Mouse (Mus musculus) E14TG2a.4 (cell line): Measurements from ENCODE around the gene Gm11985.
"Not testable (repeated sequence)": the region's sequence is repeated elsewhere in the genome, so short reads cannot be mapped to it uniquely, and the experiment has no call there.

Experiments used
- H3K27me3 ChIP-seq: 2 replicates; pipeline ENCODE4 v1.6.1; 2014; ENCODE audit warnings: low read length, control low read depth; ENCODE audit not compliant: insufficient read depth
- H3K36me3 ChIP-seq: 2 replicates; pipeline ENCODE4 v1.6.1; 2014; ENCODE audit warnings: low read length, control low read depth; ENCODE audit not compliant: insufficient read depth
- H3K4me1 ChIP-seq: replicated peaks from 2 replicates; pipeline ENCODE4 v1.6.1; 2014; ENCODE audit warnings: low read depth, low read length, control low read depth
- H3K4me3 ChIP-seq: replicated peaks from 2 replicates; pipeline ENCODE4 v1.5.1; 2014; ENCODE audit warnings: mild to moderate bottlenecking, low read length
- H3K9me3 ChIP-seq: 2 replicates; pipeline ENCODE4 v1.6.1; 2014; ENCODE audit warnings: low read length, control low read depth
- CTCF ChIP-seq: conservative IDR thresholded peaks from 2 replicates; pipeline ENCODE4 v1.5.1; 2014; ENCODE audit warnings: low read length
- NANOG ChIP-seq: IDR thresholded peaks from 2 replicates; pipeline ENCODE4 v1.6.1; 2014; ENCODE audit warnings: borderline replicate concordance, low read length, mixed read lengths
- POU5F1 ChIP-seq: IDR thresholded peaks from 2 replicates; pipeline ENCODE4 v1.6.1; 2014; ENCODE audit warnings: low read length, borderline replicate concordance

Gene Gm11985

GRCm38 (mm10) chr11:7226810-7227550 is 38.6 kb upstream of the Gm11985 start:
- Histone ChIP-seq H3K4me1 (no peaks in the 10 kb centered on the region), H3K27me3 (no peaks in the 10 kb centered on the region), H3K36me3 (no peaks in the 10 kb centered on the region), H3K4me3 (no peak overlapping the region), H3K9me3 (no peaks in the 10 kb centered on the region)
- TF ChIP-seq NANOG (no peak), POU5F1 (no peak)

DNA sequence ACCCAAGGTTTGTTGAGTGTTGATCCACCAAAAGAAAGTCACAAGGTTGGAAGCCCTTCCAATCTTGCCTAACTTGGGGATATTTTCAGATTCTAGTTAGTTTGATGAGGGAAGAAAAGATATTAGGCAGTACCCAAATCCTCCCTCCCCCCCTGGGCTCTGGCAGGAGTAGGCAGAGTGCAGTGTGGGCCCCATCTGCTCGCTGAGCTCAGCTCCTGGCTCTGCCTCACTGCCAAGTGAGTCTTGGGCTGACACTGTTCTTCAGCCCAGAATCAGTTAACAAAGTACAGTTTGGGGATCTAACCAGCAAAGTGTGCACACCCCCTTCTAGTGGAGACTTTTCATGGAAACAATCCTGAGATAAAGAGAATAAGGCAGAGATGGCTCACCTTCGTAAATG is 37.8 kb upstream of the Gm11985 start:
- no peaks in the 10 kb centered on the region for H3K36me3 ChIP-seq
- TF ChIP-seq POU5F1 (no peak), CTCF (no peak), NANOG (no peak)
- no peaks in the 10 kb centered on the region for H3K9me3 ChIP-seq
- H3K4me3 ChIP-seq = no peak overlapping the region
- no peaks in the 10 kb centered on the region for H3K4me1 ChIP-seq
- no peaks in the 10 kb centered on the region for H3K27me3 ChIP-seq

GRCm38 (mm10) chr11:7221826-7222225 is 33.5 kb upstream of the Gm11985 start:
- H3K4me3 ChIP-seq, H3K4me1 ChIP-seq, H3K36me3 ChIP-seq, H3K27me3 ChIP-seq, H3K9me3 ChIP-seq: not testable (repeated sequence)
- TF ChIP-seq CTCF = peak; percentile 42

- H3K36me3 ChIP-seq = no peaks in the 10 kb centered on the region
- H3K27me3 ChIP-seq = peaks cover 31% of the 10 kb centered on the region
- H3K9me3 ChIP-seq = peaks cover 21% of the 10 kb centered on the region; the same call in 1 of the 2 replicates
- TF ChIP-seq POU5F1 (no peak), NANOG (no peak), CTCF (peak; percentile 68)
- no peak overlapping the region for H3K4me3 ChIP-seq
- H3K4me1 ChIP-seq = peaks cover 19% of the 10 kb centered on the region
Measured at GRCm38 (mm10) chr11:7215703-7216102, 27.3 kb upstream of the Gm11985 start.

DNA sequence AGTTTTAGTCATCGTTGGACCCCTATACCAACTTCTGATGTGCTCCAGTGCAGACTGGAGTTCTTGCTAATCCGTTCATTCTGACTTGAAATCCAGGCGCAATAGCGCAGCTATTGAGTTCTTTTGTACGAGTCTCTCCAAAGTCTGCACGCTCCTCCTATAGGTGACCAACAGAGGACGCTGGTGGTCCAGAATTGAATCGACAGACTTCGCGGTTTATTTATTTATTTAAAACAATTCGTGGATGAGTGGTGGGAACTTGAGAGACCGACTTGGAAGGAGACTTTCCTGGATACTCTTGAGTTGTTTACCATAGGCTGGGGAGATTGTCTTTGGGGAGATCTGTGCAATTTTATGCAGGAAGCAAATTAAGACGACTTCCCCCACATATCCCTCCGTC is 26.4 kb upstream of the Gm11985 start:
- Histone ChIP-seq H3K9me3 (peaks cover 22% of the 10 kb centered on the region; the same call in 1 of the 2 replicates), H3K36me3 (peaks cover 4% of the 10 kb centered on the region), H3K4me1 (peaks cover 26% of the 10 kb centered on the region), H3K4me3 (peak overlapping the region; percentile 84; the same call in 1 of the 2 replicates), H3K27me3 (peaks cover 31% of the 10 kb centered on the region)
- no peak for TF ChIP-seq NANOG
- no peak for TF ChIP-seq POU5F1
- peak; percentile 79 for TF ChIP-seq CTCF

- TF ChIP-seq CTCF = no peak
- no peak for TF ChIP-seq POU5F1
- TF ChIP-seq NANOG = no peak
Measured at GRCm38 (mm10) chr11:7214342-7214660, 25.9 kb upstream of the Gm11985 start.

GRCm38 (mm10) chr11:7213501-7214341 is 25.4 kb upstream of the Gm11985 start, which contains the start of gene Igfbp3:
TSS of gene Igfbp3 (minus strand) at chr11:7213923.
- H3K9me3 ChIP-seq = peaks cover 26% of the 10 kb centered on the region; the same call in 1 of the 2 replicates
- no peak for TF ChIP-seq POU5F1
- no peak for TF ChIP-seq CTCF
- no peak for TF ChIP-seq NANOG
- H3K27me3 ChIP-seq = peaks cover 31% of the 10 kb centered on the region
- H3K4me1 ChIP-seq = peaks cover 26% of the 10 kb centered on the region
- peaks cover 14% of the 10 kb centered on the region for H3K36me3 ChIP-seq
- peak within 1 kb of the TSS; percentile 84 for H3K4me3 ChIP-seq

More at GRCm38 (mm10) chr11:7214342-7214660, 25.9 kb upstream of the Gm11985 start:
- H3K36me3 ChIP-seq = peaks cover 8% of the 10 kb centered on the region
- peaks cover 22% of the 10 kb centered on the region; the same call in 1 of the 2 replicates for H3K9me3 ChIP-seq
- peak overlapping the region; percentile 84 for H3K4me3 ChIP-seq
- H3K4me1 ChIP-seq = peaks cover 26% of the 10 kb centered on the region
- peaks cover 31% of the 10 kb centered on the region for H3K27me3 ChIP-seq

GRCm38 (mm10) chr11:7213161-7213500 is 24.8 kb upstream of the Gm11985 start:
- H3K9me3 ChIP-seq = peaks cover 29% of the 10 kb centered on the region; the same call in 1 of the 2 replicates
- H3K4me1 ChIP-seq = peaks cover 26% of the 10 kb centered on the region
- H3K4me3 ChIP-seq = peak overlapping the region; percentile 84
- peaks cover 20% of the 10 kb centered on the region for H3K36me3 ChIP-seq
- no peak for TF ChIP-seq POU5F1
- no peak for TF ChIP-seq CTCF
- no peak for TF ChIP-seq NANOG
- peaks cover 31% of the 10 kb centered on the region for H3K27me3 ChIP-seq
